Mouse (Mus musculus): ENCODE results near the gene Gps2. TPM values are rescaled to one million over a fixed set of nuclear protein-coding genes. Genes with fewer than 3 reads are reported as not detected.
A peak's percentile ranks its signal among the peaks of the same experiment; 100 is the strongest.

Gps2 gene
- total and polyA plus RNA-seq, 3 experiments: 78.0 to 113 TPM; not detected in 1

DNA sequence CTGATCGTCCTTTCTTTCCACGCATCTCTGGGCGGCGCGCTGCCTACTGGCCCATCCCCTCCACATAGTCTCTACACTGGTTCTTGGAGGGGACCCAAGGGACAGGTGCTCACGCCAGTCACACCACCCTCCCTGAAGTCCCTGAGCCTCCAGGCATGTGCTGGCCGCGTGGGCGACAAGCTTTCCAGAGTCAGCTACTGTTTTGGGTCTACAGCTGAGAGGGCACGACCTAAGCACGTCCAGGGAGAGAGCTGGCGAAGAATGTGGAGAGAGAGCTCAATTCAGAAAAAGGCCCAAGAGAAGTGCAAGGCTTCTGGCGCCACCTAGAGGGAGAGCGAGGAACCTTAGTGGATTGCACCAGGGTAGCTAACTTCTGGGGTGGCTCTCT is 35.1 kb downstream of the Gps2 start (continued):
- TF ChIP-seq POLR2AphosphoS5 (IDR thresholded peaks at IDR 0.05; ENCODE audit: borderline replicate concordance, low read depth, low read length) (no peak), MEF2A (IDR thresholded peaks at IDR 0.05; ENCODE audit: extremely low read depth, insufficient replicate concordance, low read depth, low read length, poor library complexity, severe bottlenecking) (no peak), E2F4 (IDR thresholded peaks at IDR 0.05; ENCODE audit: borderline replicate concordance, low read depth, low read length) (no peak), UBTF (IDR thresholded peaks at IDR 0.05; ENCODE audit: borderline replicate concordance, insufficient read depth, low read depth, low read length) (no peak), MAZ (IDR thresholded peaks at IDR 0.05; ENCODE audit: low read depth, low read length) (no peak; the same call in 1 of the 2 replicates), EP300 (IDR thresholded peaks at IDR 0.05; ENCODE audit: low read depth in 1 of 2, low read length in 2 of 2) (no peak), MAFK (IDR thresholded peaks at IDR 0.05; ENCODE audit: borderline replicate concordance, low read depth, low read length) (no peak), KAT2A (conservative IDR thresholded peaks at IDR 0.05; ENCODE audit: low read depth, low read length) (no peak), ZKSCAN1 (IDR thresholded peaks at IDR 0.05; ENCODE audit: low read depth, low read length) (no peak), RCOR1 (IDR thresholded peaks at IDR 0.05; ENCODE audit: low read depth, low read length) (no peak), JUND (IDR thresholded peaks at IDR 0.05; ENCODE audit: low read depth, low read length) (peak; percentile 58; the same call in 1 of the 2 replicates), GABPA (IDR thresholded peaks at IDR 0.05; ENCODE audit: low read depth, low read length) (no peak), MAX (IDR thresholded peaks at IDR 0.05; ENCODE audit: low read length) (peak; percentile 9; the same call in 1 of the 2 replicates), TBP (IDR thresholded peaks at IDR 0.05; ENCODE audit: low read depth, low read length) (peak; percentile 66; the same call in 1 of the 2 replicates), CTCF (IDR thresholded peaks at IDR 0.05 in 2 of 3, conservative IDR thresholded peaks at IDR 0.05 in 1 of 3; ENCODE audit: control insufficient read depth in 1 of 3, insufficient read depth in 1 of 3, low read depth in 2 of 3, low read length in 3 of 3, poor library complexity in 1 of 3, severe bottlenecking in 1 of 3) (peak; percentile 94 to 98 (median 98)), NRF1 (IDR thresholded peaks at IDR 0.05; ENCODE audit: insufficient read depth, low read depth, low read length, poor library complexity, severe bottlenecking) (no peak), POLR2AphosphoS2 (IDR thresholded peaks at IDR 0.05; ENCODE audit: low read length) (no peak), USF2 (IDR thresholded peaks at IDR 0.05; ENCODE audit: borderline replicate concordance in 1 of 2, insufficient read depth in 1 of 2, low read depth in 1 of 2, low read length in 2 of 2) (no peak)

DNA sequence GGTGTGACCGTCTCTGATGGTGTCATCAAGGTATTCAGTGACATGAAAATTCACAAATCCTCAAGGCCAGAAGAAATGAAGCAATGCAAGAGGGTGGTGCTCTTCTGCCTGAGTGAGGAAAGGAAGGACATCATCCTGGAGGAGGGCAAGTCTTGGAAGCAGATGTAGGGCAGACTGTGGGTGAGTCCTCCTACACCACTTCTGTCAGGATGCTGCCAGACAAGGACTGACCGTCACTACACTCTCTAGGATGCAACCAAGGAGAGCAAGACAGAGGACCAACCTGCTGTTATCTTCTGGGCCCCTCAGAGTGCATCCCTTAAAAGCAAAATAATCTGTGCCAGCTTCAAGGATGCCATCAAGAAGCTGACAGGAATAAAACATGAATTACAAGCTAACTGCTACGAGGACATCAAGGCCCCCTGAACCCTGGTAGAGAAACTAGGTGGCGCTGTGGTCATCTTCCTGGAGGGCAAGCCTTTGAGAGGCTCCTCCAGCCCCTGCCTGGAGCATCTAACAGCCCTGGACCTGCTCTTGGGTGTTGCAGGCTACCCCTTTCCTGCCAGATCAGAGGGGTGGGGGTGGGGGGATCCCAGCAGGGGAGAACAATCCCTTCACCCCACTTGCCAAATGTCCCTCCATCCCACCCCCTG is 37.2 kb downstream of the Gps2 start:
- no peaks in the 10 kb centered on the region for H3K79me2 ChIP-seq (ENCODE audit: control insufficient read depth, insufficient read depth, low read length, poor library complexity)
- H3K36me3 ChIP-seq (ENCODE audit: control insufficient read depth in 1 of 2, insufficient read depth in 2 of 2, low read length in 2 of 2): no peaks in the 10 kb centered on the region; a peak in 1 of 4 replicates
- TF ChIP-seq SMC3 (IDR thresholded peaks at IDR 0.05; ENCODE audit: low read depth, low read length) (peak; percentile 23; the same call in 1 of the 2 replicates), CTCF (IDR thresholded peaks at IDR 0.05 in 2 of 3, conservative IDR thresholded peaks at IDR 0.05 in 1 of 3; ENCODE audit: control insufficient read depth in 1 of 3, insufficient read depth in 1 of 3, low read depth in 2 of 3, low read length in 3 of 3, poor library complexity in 1 of 3, severe bottlenecking in 1 of 3) (peak; percentile 51 to 68 (median 65)), RAD21 (IDR thresholded peaks at IDR 0.05; ENCODE audit: low read depth, low read length) (peak; percentile 19), HCFC1 (IDR thresholded peaks at IDR 0.05; ENCODE audit: low read depth, low read length) (no peak)
- H3K4me3 ChIP-seq (ENCODE audit: control insufficient read depth in 1 of 2, insufficient read depth in 1 of 2, low read depth in 2 of 2, low read length in 2 of 2): no peak overlapping the region
- DNase-seq (ENCODE audit: low read depth, low spot score): peak; percentile 46
- H3K27ac ChIP-seq (ENCODE audit: control insufficient read depth, low read depth, low read length): no peak overlapping the region
- H3K9ac ChIP-seq (ENCODE audit: control insufficient read depth, low read depth, low read length, poor library complexity, severe bottlenecking): no peak overlapping the region
- no peaks in the 10 kb centered on the region for H3K9me3 ChIP-seq (replicated peaks; ENCODE audit: insufficient read depth, low read length)
- H3K4me1 ChIP-seq (ENCODE audit: control insufficient read depth in 1 of 2, insufficient read depth in 2 of 2, low read length in 2 of 2): peaks cover 2 to 18% of the 10 kb centered on the region in 2 experiments; a peak in 3 of 4 replicates
- H3K27me3 ChIP-seq (ENCODE audit: control insufficient read depth in 1 of 2, insufficient read depth in 2 of 2, low read length in 2 of 2): no peaks in the 10 kb centered on the region

Measured in MEL (cell line).